Mouse (Mus musculus) urinary bladder, postnatal 10 days (tissue): Measurements from ENCODE around the gene Kbtbd12.

Source experiments
- DNase-seq: peaks from one replicate; pipeline ENCODE4 v3.0.0; 2022; ENCODE audit warnings: low spot score

Gene Kbtbd12

DNA sequence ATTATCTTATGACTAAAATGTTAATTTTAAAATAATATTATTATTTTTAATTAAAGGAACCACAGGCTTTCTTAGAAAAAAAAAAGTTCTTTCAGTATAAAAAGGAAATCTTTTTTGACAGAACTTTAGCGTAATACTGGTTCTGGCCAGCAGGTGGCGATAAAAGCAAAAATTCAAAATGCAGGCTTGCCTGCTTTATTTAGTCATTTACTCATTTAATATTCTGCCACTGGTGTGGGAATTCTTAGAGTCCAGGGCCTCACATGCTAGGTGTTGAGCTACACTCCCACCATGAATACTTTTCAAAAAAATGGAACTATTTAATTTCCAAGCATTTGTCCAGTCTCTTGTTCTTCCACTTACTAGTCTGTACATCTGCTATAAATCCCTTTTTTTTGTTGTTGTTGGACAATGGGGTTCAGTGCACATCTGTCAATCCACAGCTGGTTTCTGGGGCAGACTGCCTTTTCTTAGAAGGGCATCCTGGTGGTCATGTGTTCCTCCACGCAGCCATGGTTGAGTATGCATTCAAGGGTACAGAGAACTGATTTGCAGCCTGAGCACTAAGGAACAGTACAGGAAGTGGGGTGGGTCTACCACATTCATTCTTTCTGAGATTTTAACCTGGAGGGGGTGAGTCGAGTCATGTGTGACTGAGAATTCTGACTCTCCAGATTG, 88.5 kb downstream of the Kbtbd12 start:
- no peak for DNase-seq

DNA sequence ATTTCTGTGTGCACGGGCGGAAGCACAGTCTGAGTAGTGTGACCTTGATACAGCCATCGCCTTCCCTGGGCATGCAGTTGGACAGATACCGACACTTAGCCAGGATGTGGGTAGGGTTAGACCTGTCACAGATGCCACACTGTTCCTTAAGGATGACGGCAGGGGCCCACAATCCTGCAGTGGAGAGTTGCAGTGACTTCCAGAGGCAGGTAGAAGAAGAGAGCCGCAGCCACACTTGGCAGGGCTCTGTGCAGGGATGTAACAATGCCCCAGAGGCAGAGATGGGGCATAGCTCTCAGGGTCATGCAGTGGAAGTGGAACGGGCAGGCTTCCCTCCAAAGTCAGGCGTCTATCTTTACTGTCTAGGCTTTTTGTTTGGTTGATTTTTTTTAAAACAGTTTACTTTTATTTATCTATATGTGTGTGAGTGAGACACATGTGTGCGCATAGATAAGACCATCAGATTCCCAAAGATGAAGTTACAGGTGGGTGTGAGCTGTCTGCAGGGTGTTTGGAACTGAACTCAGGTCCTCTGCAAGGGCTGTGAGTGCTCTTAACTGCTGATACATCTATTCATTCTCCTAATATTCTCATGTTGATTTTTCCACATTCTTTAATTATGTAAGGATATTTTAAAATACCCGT, 89.2 kb downstream of the Kbtbd12 start:
- DNase-seq: no peak

DNA sequence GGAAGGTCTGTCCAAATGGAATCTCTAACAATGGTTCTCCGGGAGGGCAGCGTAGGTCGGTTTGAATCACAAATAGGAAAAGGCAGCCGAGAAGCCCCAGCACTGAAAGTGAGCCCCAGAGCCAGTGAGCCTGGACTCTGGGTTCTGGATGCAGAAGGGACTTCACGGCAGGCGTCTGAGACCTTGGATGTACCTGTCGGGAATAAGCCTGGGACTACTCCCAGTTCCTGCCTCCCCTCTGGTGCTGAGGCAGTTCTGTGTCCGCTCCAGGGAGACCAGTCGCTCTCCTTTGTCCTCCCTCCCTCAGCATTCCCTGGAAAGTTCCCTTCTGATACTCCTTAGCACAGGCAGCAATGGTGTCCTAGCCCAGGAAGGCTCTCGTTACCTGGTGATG, 92.4 kb downstream of the Kbtbd12 start:
- no peak for DNase-seq

DNA sequence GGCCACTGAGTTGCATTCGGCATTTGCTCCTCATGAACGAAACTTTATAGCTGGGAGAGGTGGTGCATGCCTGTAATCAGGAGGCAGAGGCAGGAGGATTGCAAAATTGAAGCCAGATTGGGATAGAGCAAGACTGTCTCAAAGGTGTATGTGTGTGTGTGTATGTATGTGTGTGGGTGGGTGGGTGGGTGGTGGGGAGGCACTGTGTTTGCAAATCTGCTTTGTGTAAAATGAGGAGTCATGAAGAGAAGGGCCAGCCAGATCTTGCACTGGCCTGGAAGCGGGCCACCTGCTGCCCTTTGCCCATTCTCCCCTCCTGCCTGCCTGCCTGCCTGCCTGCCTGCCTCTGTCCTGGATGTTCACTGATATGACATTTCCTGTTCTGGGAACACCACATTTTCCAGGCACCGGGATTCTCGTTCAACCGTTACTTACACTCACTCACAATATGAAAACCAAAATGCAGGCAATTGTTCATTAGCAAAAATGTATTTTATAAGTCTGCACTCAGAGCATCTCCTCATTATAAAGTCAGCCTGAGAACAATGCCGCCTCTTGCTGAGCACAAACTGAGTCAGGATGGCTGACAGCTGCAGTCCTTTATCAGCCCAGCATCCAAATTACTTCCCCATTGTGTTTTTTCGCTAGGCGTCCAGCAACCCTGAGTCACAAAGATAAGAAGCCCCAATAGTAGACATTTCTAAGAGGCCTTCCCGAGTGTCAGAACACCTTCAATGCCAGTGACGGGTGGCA, 92.9 kb downstream of the Kbtbd12 start:
- DNase-seq: no peak

DNA sequence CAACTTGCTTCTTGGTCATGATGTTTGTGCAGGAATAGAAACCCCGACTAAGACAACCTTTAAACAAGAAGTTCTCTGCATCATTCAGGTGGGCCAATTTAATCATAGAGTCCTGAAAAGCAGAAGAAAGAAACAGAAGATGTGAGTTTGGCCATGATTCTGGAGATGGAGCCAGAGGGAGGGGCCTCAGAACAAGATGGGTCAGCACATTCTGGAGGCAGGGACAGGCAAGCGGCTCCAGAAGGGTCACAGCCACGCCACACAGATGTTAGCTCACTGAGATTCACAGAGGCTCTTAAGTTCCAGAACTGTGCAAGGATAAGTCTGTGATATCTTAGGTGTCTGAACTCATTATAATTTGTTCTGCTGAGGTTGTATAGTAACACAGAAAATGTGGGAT, 93.5 kb downstream of the Kbtbd12 start:
- DNase-seq: no peak

DNA sequence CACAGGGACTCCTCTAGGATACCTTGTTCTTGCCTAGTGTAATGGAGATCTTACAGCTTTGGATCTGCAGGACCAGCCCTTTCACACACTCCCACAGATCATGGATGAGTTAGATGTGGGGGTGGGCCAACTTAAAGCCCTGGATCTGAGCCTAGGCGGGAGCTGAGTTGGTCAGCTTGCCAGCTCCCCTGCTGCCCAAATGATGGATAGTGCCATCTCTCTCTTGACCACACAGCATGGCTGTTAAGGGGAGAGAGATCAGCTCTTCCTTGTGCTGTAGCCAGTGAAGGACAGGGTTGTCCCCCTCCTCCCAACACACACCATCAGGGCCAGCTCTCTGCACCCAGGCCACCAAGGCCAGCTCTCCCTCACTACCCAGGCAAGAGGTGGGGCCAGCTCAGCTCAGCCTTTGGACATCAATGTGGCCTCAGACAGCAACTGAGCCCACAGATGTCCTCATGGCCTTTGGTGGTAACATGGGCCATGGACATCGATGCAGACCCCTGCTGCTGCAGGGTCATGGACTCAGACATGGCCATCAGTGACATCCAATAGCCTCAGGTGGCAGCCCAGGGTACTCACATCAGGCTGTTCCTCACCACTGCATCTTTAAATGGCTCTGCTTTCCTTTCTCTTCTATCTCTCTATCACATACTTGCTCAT, 97.5 kb downstream of the Kbtbd12 start:
- DNase-seq: no peak

DNA sequence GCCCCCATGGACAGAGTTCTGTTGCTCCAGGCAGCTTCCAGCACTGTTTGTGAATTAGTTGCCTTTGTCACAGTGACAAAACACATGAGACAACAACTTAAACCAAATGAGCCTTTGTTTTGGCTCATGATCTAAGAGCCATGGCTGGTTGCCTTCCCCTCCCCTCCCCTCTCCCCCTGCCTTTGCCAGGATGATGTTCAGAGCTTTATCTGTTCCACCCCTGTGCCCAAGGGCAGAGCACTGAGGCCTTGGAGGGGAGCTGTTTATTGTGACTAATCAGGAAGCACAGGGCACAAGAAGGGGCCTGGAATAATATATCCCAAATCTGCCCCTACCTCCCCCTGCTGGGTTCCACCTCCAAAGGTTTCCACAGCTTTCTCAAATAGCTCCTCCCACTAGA, 107.4 kb downstream of the Kbtbd12 start:
- no peak for DNase-seq

DNA sequence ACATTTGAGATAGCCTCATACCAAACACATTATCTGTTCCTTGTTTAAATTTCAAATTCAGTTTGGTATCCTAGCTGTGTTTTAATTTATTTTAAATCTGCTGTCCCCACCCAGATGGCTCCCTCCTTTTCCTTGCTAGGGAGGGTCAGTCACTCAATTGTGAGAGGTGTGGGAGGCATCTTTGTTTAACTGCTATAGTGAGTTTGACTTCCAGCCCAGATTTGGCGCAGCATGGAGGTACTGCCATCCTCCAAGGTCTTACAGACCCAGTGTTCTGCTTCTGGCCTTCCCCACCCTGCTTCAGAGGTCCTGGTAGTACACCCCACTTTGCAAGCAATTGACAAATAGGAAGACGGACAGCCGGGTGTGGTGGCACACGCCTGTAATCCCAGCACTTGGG, 113.7 kb downstream of the Kbtbd12 start:
- DNase-seq: no peak

DNA sequence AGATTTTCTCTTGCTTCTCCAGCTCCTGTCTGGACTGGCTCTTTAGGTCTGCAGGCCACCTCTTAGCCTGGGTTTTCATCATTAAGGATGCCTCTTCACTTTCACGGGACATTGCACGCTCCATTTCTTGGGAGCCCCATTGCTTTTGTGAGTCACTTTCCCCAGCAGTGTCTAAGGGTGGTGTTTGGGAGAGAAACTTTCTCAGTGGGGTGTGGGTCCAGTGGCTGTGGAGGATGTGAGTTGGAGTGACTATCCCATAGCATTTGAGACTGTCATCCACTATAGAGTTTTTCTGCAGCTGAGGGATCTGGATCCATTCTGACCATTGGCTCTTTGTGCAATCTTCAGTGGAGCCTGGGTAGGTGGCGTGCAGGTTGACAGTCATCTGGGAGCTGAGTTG, 114.3 kb downstream of the Kbtbd12 start:
- DNase-seq: no peak

DNA sequence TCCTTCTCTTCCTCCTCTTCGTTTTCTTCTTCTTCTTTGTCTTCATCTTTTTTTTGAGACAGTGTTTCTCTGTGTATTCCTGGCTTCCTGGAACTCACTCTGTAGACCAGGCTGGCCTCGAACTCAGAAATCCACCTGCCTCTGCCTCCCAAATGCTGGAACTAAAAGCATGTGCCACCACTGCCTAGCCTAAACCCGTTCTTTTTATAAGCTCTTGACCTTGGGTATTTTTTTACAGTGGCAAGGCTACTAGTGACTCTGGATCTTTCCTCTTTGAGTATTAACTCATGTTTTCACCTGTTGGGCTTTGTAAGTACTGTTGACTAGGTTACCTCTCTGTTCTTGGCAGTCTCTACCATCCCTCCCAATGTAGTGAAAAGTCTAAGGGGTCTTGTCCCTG, 114.7 kb downstream of the Kbtbd12 start:
- no peak for DNase-seq

DNA sequence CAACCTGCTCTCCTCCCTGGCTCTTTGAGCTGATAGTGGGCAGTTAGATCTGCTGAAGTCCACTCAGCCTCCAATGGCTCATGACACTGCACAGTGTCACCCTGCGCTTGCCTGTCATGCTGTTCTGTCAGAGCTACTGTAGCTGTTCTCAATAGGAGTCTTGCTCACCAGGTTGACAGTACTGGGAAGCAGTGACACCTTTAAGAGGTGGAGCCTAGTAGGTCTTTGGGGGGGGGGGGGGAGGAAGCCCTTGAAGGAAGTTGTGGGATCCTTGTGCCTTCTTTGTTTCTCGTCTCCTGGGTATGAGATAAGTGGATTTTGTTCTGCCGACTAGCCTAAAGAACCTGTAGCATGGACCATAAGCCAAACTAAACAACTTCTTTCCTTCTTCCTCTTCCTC, 115.1 kb downstream of the Kbtbd12 start:
- no peak for DNase-seq

DNA sequence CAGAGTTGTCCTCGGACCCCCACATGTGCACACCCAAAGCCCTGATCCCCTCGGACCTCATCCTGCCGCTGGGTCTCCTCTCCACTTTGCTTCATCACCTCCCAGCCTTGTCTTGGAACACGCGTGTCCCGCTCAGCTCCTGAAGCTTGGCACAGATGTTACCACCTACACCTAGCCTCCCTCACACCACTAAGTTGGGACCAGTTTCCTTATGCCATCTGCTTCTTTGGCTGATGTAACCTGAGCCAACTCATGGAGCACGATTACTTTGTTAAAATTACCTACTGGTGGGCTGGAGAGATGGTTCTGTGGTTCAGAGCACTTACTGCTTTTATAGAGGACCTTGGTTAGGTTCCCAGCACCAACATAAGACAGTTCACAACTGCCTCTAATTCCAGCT, 115.9 kb downstream of the Kbtbd12 start:
- DNase-seq: no peak

DNA sequence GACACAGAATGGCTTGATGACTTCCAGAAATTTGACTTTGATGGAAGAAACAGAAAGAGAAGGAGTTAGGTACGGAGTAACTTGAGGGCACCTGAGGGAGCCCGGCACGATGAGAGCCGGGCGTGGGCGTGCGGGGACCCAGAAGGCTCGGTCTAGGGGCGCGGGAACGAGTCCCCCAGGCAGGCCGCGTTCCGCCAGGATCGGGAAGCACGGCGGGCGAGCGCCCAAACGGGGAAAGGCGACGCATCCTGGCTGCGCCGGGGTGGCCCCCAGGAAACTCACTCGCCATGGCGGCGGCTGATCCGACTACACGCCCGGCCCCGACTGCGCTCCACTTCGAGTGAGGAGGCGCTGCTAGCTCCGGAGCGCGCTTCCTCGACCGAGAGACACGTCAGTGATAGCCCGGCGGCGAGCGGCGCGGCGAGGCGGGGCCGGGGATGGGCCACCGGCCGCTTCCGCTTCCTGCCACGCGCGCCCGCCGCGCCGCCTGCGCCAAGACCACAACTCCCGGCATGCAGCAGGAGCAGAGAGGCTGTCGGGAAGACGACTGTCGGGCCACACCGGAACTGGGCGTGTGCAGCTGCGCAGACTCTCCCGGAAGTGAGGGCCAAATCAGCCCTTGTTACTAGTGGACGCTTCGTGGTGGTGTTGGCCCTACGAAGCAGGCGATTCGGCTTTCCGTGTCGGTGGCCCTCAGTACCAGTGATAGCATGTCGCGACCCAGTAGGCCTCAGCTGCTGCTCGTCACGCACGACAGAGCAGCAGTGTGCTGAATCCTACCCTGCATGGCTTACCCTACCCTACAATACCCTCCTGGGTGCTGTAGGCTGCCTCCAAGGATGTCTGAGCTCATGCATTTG, 119.1 kb downstream of the Kbtbd12 start, which contains the start of gene Sec61a1:
Gene Sec61a1, minus strand, starts transcription at position 502 of the 860 bp plus-strand sequence.
- peak; percentile 84 for DNase-seq

DNA sequence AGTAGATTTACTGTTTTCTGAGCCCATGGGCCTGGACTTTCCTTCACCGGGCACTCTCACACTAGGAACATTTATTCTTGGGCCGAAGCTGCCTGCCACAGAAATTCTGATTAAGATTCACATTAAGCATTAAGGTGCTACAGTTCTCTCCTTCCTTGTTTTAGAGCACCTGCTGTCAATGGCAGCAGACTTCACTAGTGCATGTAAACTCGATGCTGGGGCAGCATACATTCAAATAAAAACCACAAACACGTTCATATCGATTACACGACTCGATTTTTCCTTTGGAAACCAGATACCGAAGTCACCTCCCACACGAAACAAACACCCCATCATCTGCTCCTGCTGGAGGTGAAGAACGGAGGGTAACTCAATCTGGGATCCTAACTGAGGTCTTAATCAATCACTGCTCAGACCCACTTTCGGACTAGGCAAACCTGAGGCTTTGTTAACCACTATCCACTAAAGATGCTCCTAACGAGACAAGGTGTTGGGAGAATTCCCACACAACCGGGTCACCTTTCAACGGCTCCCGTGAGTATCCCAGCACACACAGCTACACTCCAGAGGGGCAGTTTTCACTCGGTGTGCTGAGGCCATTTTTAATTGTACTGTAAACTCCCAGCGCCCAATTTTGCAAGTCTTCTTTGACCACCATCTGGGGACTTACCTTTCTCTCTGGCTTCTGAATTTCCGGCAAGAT, 119.9 kb downstream of the Kbtbd12 start:
- no peak for DNase-seq

DNA sequence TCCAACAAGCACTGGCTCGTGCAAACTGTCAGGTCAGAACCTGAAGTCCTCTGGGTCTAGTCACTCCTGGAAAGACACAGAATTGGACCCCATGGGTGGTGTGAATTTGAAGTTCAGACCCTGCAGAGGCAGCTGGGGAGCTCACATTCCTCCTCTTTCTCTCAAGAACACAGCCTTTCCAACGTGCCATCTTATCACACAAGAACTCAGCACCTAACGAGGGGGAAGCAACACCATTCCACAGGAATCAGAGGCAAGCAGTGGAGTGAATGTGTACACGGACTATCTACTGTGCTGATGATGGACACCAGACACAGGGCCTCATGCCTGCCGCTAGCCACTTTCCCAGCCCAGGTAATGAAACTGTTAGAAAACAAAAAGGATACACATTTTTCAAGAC, 121.1 kb downstream of the Kbtbd12 start:
- DNase-seq: no peak

DNA sequence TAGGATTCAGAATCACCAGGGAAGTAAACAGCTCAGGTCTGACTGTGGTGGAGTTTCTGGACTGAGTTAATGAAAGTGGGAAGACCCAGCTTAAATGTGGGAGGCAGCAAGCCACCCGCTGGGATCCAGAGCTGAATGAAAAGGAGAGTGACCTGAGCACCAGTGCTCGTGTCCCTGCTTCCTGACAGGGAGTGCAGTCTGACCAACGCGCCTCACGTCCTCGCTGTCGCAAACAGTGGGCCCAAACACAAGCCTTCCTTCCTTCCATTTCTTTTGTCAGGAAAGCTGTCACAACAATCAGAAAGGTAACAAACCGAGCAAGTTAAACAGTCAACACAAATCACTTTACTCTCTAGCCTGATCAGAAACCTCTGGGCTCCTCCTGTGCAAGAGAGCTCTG, 121.8 kb downstream of the Kbtbd12 start:
- DNase-seq: no peak

DNA sequence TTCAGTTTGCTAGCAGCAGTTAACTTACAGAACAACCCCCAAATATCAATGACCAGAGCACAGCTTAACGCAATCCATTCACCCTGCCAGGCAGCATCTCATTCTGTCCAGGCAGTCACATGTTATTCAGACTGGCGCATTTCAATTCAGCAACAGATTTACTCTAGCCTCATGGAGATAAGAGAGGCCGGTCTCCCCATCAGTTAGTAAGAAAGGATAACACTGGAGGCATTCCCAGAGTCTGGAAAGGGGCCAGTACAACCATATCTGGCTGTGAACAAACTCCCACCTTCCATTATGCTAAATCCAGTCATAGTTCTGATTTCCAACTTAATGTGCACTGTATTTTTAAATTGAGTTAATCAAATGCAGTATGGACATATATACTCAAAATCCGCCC, 123.2 kb downstream of the Kbtbd12 start:
- no peak for DNase-seq

DNA sequence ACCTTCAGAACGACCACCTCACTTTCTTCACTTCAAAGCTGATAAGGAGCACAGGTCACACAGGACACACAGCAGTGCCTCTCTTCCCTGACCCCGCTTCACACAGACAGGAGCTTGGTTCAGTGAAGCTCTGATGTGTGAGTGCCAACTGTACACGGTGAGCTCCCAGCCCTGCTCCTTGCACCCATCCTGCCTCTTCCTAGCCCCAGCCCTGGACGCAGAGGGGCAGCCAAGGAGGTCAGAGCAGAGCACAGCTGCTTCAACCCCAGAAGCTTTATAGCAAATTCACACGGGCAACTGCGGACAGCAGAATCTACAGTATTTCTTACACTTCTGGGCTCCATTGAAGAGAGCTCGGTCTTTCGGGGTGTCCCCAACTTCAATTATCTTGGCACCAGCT, 123.8 kb downstream of the Kbtbd12 start:
- no peak for DNase-seq

DNA sequence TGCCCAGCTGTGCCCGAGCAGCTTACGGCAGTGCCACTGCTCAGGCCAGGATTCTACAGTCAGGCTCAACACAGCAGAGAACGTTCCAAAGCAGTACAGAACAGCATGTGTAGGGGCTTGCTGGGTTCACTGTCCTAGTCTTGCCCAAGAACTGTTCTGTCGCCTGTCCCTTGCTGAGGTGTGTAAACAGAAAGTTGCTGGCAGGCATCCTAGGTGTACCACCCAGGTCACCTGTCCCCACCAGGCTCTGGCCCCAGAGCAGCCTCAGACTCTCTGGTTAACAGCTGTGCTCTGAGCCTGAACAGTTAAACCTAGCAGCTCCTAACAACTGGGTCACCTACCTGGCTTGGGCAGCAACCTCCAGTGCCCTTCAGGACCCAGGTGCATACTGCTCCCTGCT, 134.7 kb downstream of the Kbtbd12 start:
- DNase-seq: no peak

DNA sequence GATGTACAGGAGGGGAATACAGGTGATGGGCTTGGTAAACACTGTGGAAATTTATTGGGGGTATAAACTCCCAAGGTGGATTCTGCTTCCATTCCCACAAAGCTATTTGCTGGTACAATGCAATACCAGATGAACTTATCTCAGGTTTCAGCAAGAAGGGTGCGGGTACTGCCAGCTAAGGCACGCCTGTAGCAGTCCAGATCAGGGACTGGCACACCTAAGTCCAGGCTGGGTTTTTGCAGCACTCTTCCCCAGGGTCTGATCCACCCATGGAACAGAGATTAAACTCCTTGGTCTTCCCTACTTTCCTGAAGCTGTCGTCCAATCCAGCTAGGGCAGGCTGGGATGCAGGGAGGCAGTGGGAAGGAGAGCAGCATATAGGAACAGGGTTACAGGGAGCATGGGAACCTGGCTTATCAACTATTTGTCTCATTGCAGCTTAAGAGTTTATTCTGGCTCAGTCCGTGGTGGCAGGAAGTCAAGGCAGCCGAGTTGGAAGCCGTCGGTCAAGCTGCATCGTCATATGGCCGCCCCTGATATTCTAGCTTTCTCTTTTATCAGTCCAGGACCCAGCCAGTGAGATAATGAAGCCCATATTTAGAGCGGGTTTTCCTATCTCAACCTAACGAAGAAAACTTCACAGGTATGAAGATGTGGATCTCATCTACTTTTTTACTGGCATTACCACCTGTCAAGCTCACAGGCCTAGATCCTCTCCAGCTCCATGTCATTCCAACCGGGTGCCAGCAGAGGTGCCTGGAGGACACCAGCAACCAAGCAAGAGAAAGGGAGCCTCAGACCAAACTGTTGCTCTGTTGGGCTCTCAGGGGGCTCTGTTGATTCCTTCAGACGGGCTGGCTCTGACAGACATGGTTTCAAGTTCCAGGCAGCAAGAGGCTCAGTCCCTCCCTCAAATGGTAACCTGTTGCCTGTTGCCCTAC, 135.4 kb downstream of the Kbtbd12 start:
- DNase-seq: no peak
